Mouse (Mus musculus): ENCODE data around the gene Rdm1. TPM values are rescaled to one million over a fixed set of nuclear protein-coding genes. Genes with fewer than 3 reads are reported as not detected.

Gene Rdm1
- polyA plus RNA-seq, 1 experiment from 2014 or later: 44.8 TPM

DNA sequence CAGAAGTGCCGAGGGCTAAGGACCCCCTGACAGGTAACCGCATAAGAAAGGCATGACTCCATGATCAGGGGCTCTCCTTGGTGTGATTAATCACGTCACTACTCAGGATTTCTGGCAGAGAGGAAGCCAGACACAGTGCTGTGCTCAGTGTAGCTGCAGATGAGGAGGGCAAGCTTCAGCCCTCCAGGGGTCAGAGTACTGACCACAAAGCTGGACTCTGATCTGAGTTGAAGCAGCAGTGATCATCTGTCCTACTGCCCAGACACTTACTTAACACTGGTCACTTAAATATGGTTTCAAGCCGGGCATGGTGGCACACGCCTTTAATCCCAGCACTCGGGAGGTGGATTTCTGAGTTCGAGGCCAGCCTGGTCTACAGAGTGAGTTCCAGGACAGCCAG lies 34.2 kb downstream of the Rdm1 start:
- no peak overlapping the region for H3K9ac ChIP-seq (ENCODE audit: low read length)
- 0 out of 2 replicates have a peak, but pooled peaks cover 4% of the 10 kb centered on the region for H3K4me1 ChIP-seq (ENCODE audit: control insufficient read depth, insufficient read depth, low read length)
- no peaks in the 10 kb centered on the region for H3K36me3 ChIP-seq (ENCODE audit: control insufficient read depth, insufficient read depth, low read length)
- H3K4me2 ChIP-seq: no peak overlapping the region
- no peaks in the 10 kb centered on the region for H3K27me3 ChIP-seq (ENCODE audit: control insufficient read depth, insufficient read depth, low read length)
- WGBS: 84% methylated on average over 7 of the region's 7 CpGs
- ATAC-seq (ENCODE audit: low FRiP score) (no peak), DNase-seq (ENCODE audit: low spot score, missing footprints) (no peak)
- H3K4me3 ChIP-seq (ENCODE audit: low read depth, low read length): no peak overlapping the region
- no peaks in the 10 kb centered on the region for H3K9me3 ChIP-seq (ENCODE audit: control insufficient read depth, low read length)
- H3K27ac ChIP-seq (ENCODE audit: low read depth, low read length): no peak overlapping the region

DNA sequence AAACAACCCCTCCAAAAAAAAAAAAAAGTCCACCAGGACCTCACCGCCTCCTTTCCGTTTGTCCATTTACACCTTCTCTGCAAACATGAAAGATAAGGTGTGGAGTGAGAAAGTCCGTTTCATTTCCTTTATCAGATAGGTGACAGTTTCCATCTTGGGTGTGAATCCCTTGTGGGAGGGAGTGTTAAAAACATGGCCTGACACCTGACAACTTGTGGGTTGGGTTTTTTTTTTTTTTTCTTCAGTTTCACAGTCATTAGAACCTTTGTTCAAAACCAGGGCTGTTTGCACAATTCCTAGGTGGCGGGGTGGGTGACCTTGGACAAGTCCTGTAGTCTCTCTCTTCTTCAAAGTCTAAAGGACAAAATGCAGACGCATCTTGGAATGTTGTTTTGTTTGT lies 34.8 kb downstream of the Rdm1 start:
- 0 out of 2 replicates have a peak, but pooled peaks cover 4% of the 10 kb centered on the region for H3K4me1 ChIP-seq (ENCODE audit: control insufficient read depth, insufficient read depth, low read length)
- H3K27ac ChIP-seq (ENCODE audit: low read depth, low read length): no peak overlapping the region
- H3K4me3 ChIP-seq (ENCODE audit: low read depth, low read length): no peak overlapping the region
- H3K9me3 ChIP-seq (ENCODE audit: control insufficient read depth, low read length): no peaks in the 10 kb centered on the region
- no peak for DNase-seq (ENCODE audit: low spot score, missing footprints)
- H3K36me3 ChIP-seq (ENCODE audit: control insufficient read depth, insufficient read depth, low read length): no peaks in the 10 kb centered on the region
- H3K27me3 ChIP-seq (ENCODE audit: control insufficient read depth, insufficient read depth, low read length): no peaks in the 10 kb centered on the region
- H3K9ac ChIP-seq (ENCODE audit: low read length): no peak overlapping the region
- no peak for ATAC-seq (ENCODE audit: low FRiP score)
- H3K4me2 ChIP-seq: no peak overlapping the region
- WGBS: 76% methylated on average over 5 of the region's 5 CpGs

- DNase-seq (ENCODE audit: low spot score, missing footprints): no peak
- no peak overlapping the region for H3K27ac ChIP-seq (ENCODE audit: low read depth, low read length)
- 0 out of 2 replicates have a peak, but pooled peaks cover 2% of the 10 kb centered on the region for H3K4me1 ChIP-seq (ENCODE audit: control insufficient read depth, insufficient read depth, low read length)
- no peak overlapping the region for H3K9ac ChIP-seq (ENCODE audit: low read length)
- no peak overlapping the region for H3K4me2 ChIP-seq
- no peaks in the 10 kb centered on the region for H3K9me3 ChIP-seq (ENCODE audit: control insufficient read depth, low read length)
- no peak for ATAC-seq (ENCODE audit: low FRiP score)
- no peak overlapping the region for H3K4me3 ChIP-seq (ENCODE audit: low read depth, low read length)
- H3K36me3 ChIP-seq (ENCODE audit: control insufficient read depth, insufficient read depth, low read length): no peaks in the 10 kb centered on the region
- 66% methylated on average over 11 of the region's 11 CpGs for WGBS
- H3K27me3 ChIP-seq (ENCODE audit: control insufficient read depth, insufficient read depth, low read length): no peaks in the 10 kb centered on the region
These were observed 36.4 kb downstream of the Rdm1 start for GRCm38 (mm10) chr11:101663229-101664027.

DNA sequence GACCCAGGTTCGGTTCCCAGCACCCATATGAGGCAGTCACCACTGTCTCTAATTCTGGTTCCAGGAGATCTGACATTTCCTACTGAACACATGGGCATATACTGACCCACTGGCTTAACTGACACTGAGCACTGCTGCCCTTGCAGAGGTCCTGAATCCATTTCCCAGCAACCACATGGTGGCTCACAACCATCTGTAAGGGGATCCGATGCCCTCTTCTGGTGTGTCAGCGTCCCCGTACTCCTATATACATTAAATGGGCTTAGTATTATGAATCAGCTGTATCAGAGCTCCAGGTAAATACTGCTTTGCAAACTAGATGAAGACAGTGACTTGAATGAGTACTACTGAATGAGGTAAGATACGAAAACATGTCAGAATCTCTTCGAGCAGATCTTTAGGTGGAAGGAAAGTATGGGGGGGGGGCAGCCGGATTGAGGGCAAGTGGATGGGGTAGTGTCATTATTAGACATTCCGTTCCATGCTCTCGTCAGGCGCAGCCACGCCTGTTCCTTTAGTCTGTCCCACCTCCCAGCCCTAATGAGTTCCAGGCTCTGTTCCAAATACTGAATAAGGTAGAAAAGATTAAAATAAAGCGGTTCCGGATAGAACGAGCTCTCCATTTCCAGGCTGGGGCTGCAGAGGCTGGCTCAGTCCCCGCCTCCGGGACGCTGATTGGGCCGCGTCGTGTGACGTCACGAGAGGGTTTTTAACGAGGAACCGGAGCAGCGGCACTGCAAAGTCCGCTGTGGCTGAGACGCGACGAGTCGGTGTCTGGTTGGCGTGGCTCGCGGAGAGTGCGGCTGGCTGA lies 38.0 kb downstream of the Rdm1 start, which contains the start of gene Arl4d:
TSS of gene Arl4d (plus strand) at position 717 of the 811 bp plus-strand sequence.
- WGBS: 7% methylated on average over 34 of the region's 34 CpGs
- H3K27ac ChIP-seq (ENCODE audit: low read depth, low read length): no peak within 1 kb of the TSS; the same call in 1 of the 2 replicates
- peak within 1 kb of the TSS; percentile 88 for H3K4me2 ChIP-seq
- no peaks in the 10 kb centered on the region for H3K36me3 ChIP-seq (ENCODE audit: control insufficient read depth, insufficient read depth, low read length)
- H3K27me3 ChIP-seq (ENCODE audit: control insufficient read depth, insufficient read depth, low read length): no peaks in the 10 kb centered on the region
- DNase-seq (ENCODE audit: low spot score, missing footprints) (peak; percentile 98), ATAC-seq (ENCODE audit: low FRiP score) (peak; percentile 95)
- 0 out of 2 replicates have a peak, but pooled peaks cover 2% of the 10 kb centered on the region for H3K4me1 ChIP-seq (ENCODE audit: control insufficient read depth, insufficient read depth, low read length)
- H3K9me3 ChIP-seq (ENCODE audit: control insufficient read depth, low read length): no peaks in the 10 kb centered on the region
- peak within 1 kb of the TSS; percentile 56 for H3K9ac ChIP-seq (ENCODE audit: low read length)
- H3K4me3 ChIP-seq (ENCODE audit: low read depth, low read length): peak within 1 kb of the TSS; percentile 58

DNA sequence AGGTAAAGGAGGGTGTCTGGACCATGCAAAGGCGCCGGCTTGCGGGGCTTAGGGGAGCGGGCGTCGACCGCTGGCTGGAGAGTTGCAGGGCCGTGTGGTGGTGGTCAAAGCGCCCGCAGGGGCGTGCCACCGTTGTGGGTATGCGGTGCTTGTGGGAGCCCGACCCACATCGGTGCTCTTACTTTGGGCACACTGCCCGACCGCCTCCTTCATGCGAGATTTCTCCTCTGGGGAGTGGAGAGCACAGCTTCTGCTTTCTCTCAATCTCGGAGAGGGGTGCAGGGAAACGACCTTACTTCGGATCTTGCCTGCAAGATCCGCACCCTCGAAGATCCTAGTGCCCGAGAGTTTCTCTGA lies 38.6 kb downstream of the Rdm1 start:
- 2% methylated on average over 24 of the region's 24 CpGs for WGBS
- no peaks in the 10 kb centered on the region for H3K27me3 ChIP-seq (ENCODE audit: control insufficient read depth, insufficient read depth, low read length)
- peak overlapping the region; percentile 88 for H3K4me2 ChIP-seq
- no peak for DNase-seq (ENCODE audit: low spot score, missing footprints)
- peak overlapping the region; percentile 58 for H3K4me3 ChIP-seq (ENCODE audit: low read depth, low read length)
- no peak; the same call in 1 of the 2 replicates for ATAC-seq (ENCODE audit: low FRiP score)
- no peaks in the 10 kb centered on the region for H3K36me3 ChIP-seq (ENCODE audit: control insufficient read depth, insufficient read depth, low read length)
- no peak overlapping the region; the same call in 1 of the 2 replicates for H3K27ac ChIP-seq (ENCODE audit: low read depth, low read length)
- no peaks in the 10 kb centered on the region for H3K9me3 ChIP-seq (ENCODE audit: control insufficient read depth, low read length)
- 0 out of 2 replicates have a peak, but pooled peaks cover 2% of the 10 kb centered on the region for H3K4me1 ChIP-seq (ENCODE audit: control insufficient read depth, insufficient read depth, low read length)
- H3K9ac ChIP-seq (ENCODE audit: low read length): peak overlapping the region; percentile 56

GRCm38 (mm10) chr11:101666626-101667345 lies 39.8 kb downstream of the Rdm1 start:
- no peak overlapping the region for H3K27ac ChIP-seq (ENCODE audit: low read depth, low read length)
- ATAC-seq (ENCODE audit: low FRiP score): no peak

DNA sequence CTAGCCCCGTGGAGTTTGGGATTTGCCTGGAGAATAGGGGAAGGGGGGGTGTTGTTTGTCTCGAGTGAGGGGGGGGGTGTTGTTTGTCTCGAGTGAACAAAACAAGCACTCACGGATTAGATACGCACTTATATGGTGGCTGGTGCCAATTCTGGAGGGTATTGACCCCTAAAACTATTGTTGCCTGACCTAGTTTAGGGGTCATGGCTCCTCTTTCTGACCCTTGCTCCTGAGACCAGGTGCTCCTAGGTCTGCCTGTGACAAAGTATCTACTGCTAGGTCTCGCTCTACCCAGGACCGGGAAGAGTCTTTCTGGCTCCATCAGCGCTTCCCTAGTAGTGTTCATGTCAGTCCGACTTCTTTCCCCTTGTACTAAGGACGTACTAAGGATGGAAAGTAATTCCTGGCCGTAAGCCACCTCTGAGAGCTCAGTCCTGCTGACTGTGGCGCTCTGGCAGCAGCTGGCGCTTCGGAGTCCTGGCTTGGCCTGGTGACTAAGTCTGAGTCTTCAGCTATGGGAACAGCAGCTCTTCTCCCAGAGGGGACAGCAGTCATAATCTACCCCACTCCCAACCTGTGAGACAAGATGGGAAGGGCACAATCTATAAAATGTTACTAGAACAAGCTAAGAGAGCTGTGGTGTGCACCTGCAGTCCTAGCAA lies 41.0 kb downstream of the Rdm1 start:
- 81% methylated on average over 14 of the region's 14 CpGs for WGBS
- no peaks in the 10 kb centered on the region for H3K27me3 ChIP-seq (ENCODE audit: control insufficient read depth, insufficient read depth, low read length)
- H3K9ac ChIP-seq (ENCODE audit: low read length): no peak overlapping the region
- no peak overlapping the region for H3K4me3 ChIP-seq (ENCODE audit: low read depth, low read length)
- no peak for ATAC-seq (ENCODE audit: low FRiP score)
- H3K9me3 ChIP-seq (ENCODE audit: control insufficient read depth, low read length): no peaks in the 10 kb centered on the region
- no peaks in the 10 kb centered on the region for H3K36me3 ChIP-seq (ENCODE audit: control insufficient read depth, insufficient read depth, low read length)
- no peak overlapping the region for H3K4me2 ChIP-seq
- H3K27ac ChIP-seq (ENCODE audit: low read depth, low read length): no peak overlapping the region
- 0 out of 2 replicates have a peak, but pooled peaks cover 2% of the 10 kb centered on the region for H3K4me1 ChIP-seq (ENCODE audit: control insufficient read depth, insufficient read depth, low read length)
- DNase-seq (ENCODE audit: low spot score, missing footprints): no peak

More at GRCm38 (mm10) chr11:101666626-101667345, 39.8 kb downstream of the Rdm1 start:
- WGBS: 83% methylated on average over 28 of the region's 28 CpGs
- H3K36me3 ChIP-seq (ENCODE audit: control insufficient read depth, insufficient read depth, low read length): no peaks in the 10 kb centered on the region
- H3K4me1 ChIP-seq (ENCODE audit: control insufficient read depth, insufficient read depth, low read length): 0 out of 2 replicates have a peak, but pooled peaks cover 2% of the 10 kb centered on the region
- H3K27me3 ChIP-seq (ENCODE audit: control insufficient read depth, insufficient read depth, low read length): no peaks in the 10 kb centered on the region
- H3K9ac ChIP-seq (ENCODE audit: low read length): no peak overlapping the region
- H3K4me2 ChIP-seq: no peak overlapping the region
- DNase-seq (ENCODE audit: low spot score, missing footprints): no peak
- H3K9me3 ChIP-seq (ENCODE audit: control insufficient read depth, low read length): no peaks in the 10 kb centered on the region
- H3K4me3 ChIP-seq (ENCODE audit: low read depth, low read length): no peak overlapping the region

- no peak for ATAC-seq (ENCODE audit: low FRiP score)
- Histone ChIP-seq H3K4me1 (ENCODE audit: control insufficient read depth, insufficient read depth, low read length) (0 out of 2 replicates have a peak, but pooled peaks cover 2% of the 10 kb centered on the region), H3K27ac (ENCODE audit: low read depth, low read length) (no peak overlapping the region), H3K27me3 (ENCODE audit: control insufficient read depth, insufficient read depth, low read length) (no peaks in the 10 kb centered on the region), H3K9ac (ENCODE audit: low read length) (no peak overlapping the region), H3K9me3 (ENCODE audit: control insufficient read depth, low read length) (no peaks in the 10 kb centered on the region), H3K36me3 (ENCODE audit: control insufficient read depth, insufficient read depth, low read length) (no peaks in the 10 kb centered on the region), H3K4me2 (no peak overlapping the region), H3K4me3 (ENCODE audit: low read depth, low read length) (no peak overlapping the region)
- 64% methylated on average over 13 of the region's 13 CpGs for WGBS
- DNase-seq (ENCODE audit: low spot score, missing footprints): no peak
These were observed 41.7 kb downstream of the Rdm1 start for GRCm38 (mm10) chr11:101668546-101669261.
